Mouse (Mus musculus): ENCODE measurements at regions not wholly inside any gene's neighbourhood (a gene's known extent, or its start where the extent isn't known, plus 50 kb on each side); places are given as distances from the start of the nearest gene placed in this dataset.

DNA sequence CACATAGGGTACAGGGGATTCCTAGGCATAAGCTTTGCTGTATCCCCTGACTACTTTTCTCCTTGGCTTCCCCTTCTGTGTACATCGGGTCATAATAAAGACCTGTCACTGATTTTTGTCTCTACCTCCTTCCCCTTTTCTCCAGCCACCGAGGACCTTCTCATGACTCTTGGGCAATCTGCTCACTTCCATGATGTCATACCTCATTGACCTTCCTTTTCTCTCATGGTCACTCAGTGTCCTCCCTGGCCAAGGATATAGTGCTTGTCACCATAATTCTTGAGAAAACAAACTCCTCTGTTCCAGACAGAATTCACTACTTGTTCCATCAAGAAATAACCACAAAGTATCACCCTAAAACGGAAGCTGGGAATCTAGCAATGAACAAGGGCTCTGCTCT lies 60.6 kb upstream of the Rora start:
- TF ChIP-seq CTCF (IDR thresholded peaks at IDR 0.05; ENCODE audit: borderline replicate concordance, insufficient read depth, low read length) (no peak), POLR2A (IDR thresholded peaks at IDR 0.05; ENCODE audit: low read depth, low read length) (no peak)

Measured in embryonic fibroblast, embryonic 13.5 days (primary cell).